Mouse (Mus musculus) liver, embryonic 14.5 days (tissue): Measurements from ENCODE around the gene Xxylt1.

Experiments used
- CTCF ChIP-seq: IDR thresholded peaks from 2 replicates; pipeline ENCODE4 v1.5.1; 2016; ENCODE audit warnings: antibody characterized with exemption, low read depth, control low read depth
- EP300 ChIP-seq: IDR thresholded peaks from 2 replicates; pipeline ENCODE4 v1.6.1; 2016; ENCODE audit warnings: antibody characterized with exemption, low read depth

DNA sequence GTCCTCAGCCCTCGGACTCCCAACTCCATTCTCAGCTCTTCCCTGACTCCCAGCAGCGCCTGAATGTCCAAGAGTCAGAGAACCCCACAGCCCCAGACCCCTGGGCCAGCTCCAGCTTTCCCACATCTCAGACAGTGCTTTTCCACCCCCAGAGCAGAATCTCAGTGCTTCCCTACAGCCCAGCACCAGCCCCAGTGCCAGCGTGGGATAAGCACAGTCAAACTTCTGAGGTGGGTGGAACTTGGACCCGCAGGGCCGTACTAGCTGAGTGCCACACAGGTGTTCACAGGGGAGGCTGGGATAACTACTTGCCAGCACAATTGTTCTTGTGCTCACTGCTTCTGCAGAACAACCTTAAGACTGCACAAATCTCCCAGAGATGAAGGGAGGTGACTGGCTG, 149.0 kb downstream of the Xxylt1 start:
- TF ChIP-seq CTCF (no peak), EP300 (no peak)
